Mouse (Mus musculus) neutrophil, adult 5-6 weeks (primary cell): ENCODE measurements around the gene Mov10l1. TPM values are rescaled to one million over a fixed set of nuclear protein-coding genes. Genes with fewer than 3 reads are reported as not detected.

Source experiments
- ATAC-seq: fragments of 151-379, 151-347 bp; 2 replicates; pipeline ENCODE4 v1.8.0; 2017; ENCODE audit warnings: mild to moderate bottlenecking, moderate TSS enrichment; ENCODE audit not compliant: insufficient number of reproducible peaks, poor library complexity, low FRiP score, severe bottlenecking; ENCODE audit errors: extremely low read depth
- total RNA-seq: library from RNA; stranded (forward); fragments of 200-1000 nt; gene quantifications from 2 replicates; pipeline ENCODE4 v1.2.3, GENCODE M21; 2017

The Mov10l1 gene
- total RNA-seq, 1 experiment from 2014 or later = not detected

- no peak for ATAC-seq
These were observed 86.7 kb downstream of the Mov10l1 start for GRCm38 (mm10) chr15:89069336-89069840.

DNA sequence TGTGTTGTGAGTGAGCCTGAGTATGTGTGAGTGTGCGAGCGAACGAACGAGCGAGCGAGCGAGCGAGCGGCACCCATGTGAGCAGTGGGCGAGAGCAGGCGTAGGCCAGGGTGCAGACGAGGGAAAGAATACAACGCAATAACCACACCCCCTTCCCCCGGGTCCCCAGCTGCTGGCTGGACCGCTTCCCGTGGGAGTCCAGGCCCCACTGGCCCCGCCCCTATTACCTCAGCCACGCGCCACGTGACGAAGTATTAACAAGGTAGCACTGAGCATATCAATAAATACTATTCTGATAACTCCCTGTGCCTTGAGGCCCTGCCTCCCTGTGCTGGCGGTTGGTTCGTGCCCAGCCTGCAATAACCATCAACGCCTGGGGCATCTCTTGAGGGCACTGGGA lies 87.9 kb downstream of the Mov10l1 start:
- no peak for ATAC-seq

DNA sequence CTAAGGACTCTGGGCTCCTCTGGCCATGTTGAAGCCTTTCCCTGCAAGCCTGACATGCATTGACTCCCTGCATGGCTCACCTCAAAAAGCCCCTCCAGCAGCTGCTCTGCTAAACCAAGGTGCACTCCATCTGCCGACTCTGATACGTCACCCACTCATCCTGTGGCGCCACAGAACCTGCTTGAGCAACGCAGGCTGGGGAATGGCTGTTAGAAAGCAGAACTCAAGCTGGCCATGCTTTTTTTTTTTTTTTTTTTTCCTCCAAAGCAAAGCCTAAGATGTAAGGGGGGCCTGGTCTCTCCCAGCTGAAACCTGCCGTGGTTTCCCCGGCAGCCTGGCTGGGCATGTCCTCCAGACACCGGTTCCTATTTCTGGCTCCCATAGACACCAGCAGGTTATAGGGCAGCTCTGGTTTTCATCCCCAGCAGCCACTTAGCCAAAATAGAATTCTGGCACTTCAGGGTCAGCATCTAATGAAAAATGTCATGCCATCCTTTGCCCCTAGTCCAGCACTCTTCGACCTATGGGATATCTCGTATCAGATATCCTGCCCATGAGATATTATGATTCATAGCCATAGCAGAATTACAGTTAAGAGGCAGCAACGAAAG lies 91.4 kb downstream of the Mov10l1 start:
- ATAC-seq = no peak

GRCm38 (mm10) chr15:89074613-89075477 lies 92.1 kb downstream of the Mov10l1 start, which contains the start of gene Trabd:
Trabd (plus strand) TSS chr15:89075124.
- no peak for ATAC-seq

GRCm38 (mm10) chr15:89075478-89076147 lies 92.9 kb downstream of the Mov10l1 start:
- peak; percentile 40 for ATAC-seq

DNA sequence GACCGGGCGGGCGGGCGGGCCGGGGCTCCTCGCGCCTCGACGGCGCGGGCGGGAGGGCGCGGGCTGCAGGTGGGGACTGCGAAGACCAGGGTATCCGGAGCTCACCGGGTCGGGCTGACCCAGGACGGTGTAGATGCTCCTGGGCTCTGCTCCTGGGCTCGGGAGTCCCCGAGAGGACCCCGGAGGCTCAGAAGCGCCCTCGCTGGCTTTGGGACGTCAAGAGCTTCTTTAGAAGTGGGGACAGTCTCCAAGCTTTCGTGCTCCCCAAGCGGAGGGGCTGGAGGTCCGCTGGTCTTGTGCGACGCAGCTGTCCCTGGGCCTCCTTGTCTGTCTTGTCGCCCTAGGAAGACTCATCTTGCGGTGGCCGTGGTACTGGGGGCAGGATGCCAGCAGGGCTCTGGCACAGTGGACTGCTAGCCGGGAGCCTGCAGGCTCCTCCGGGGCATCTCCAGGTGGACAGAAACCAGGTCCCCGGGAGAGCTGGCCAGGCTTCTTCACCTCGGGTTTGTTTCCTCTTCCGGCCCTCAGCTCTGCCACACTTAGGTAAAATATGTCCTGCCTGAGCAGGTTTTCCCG lies 93.5 kb downstream of the Mov10l1 start:
- no peak for ATAC-seq

DNA sequence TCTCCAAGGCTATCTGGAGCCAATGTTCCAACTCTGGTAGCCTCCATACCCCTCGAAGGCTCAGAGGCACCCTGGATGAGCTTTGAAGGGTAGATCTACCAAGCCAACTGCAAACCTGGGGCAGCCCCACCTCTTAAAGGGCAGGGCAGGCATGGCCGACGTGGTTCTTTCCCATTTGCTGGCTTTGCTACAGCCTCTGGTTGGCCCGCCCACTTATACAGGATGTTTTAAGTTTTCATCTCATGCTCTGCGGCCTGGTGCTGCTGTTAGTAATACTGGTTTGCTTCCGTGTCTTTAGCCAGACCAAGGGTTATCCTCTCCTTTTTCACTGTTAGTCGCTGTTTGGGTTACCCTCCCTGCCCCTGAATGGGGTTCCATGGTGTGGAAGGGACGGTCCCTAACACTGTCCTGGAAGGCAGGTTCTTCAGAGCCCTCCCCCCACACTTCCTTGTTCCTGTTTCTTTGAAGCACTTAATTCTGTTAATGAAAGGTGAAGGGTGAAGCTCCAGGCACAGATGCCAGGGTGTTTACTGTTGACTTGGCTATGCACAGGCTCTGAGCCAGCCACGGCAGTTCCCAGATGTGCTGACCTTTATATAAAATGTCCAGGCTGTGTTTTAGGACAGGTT lies 95.6 kb downstream of the Mov10l1 start:
- peak; percentile 70 for ATAC-seq

DNA sequence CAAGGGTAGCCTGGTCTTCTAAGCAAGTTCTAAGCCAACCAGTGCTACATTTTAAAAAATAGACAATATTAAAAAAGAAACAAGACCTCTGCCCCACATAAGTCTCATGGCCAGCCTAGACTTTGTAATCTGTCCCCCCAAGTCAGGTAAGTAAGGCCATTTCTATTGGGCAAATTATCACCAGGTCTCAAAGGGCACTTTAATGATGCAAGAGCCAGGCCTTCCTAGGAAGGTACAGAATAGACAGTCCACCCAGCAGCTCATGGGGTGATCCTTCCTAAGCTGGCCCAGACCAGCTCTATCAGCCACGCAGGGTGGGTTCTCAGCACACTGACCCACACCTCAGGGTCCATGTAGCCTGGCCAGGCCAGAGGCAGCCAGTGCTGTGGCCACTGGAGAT lies 101.2 kb downstream of the Mov10l1 start:
- ATAC-seq = no peak

GRCm38 (mm10) chr15:89084826-89085225 lies 102.1 kb downstream of the Mov10l1 start:
- ATAC-seq = no peak

GRCm38 (mm10) chr15:89088607-89089247 lies 106.0 kb downstream of the Mov10l1 start, which contains the start of gene Selenoo:
Selenoo (plus strand) TSS chr15:89089084.
- ATAC-seq = peak; percentile 79

- no peak for ATAC-seq
These were observed 106.7 kb downstream of the Mov10l1 start for GRCm38 (mm10) chr15:89089248-89090051.

GRCm38 (mm10) chr15:89090662-89091061 lies 108.0 kb downstream of the Mov10l1 start:
- no peak for ATAC-seq

- no peak for ATAC-seq
These were observed 109.5 kb downstream of the Mov10l1 start for GRCm38 (mm10) chr15:89092181-89092580.

- ATAC-seq = no peak
These were observed 114.7 kb downstream of the Mov10l1 start for GRCm38 (mm10) chr15:89097450-89097849.

GRCm38 (mm10) chr15:89098616-89099015 lies 115.9 kb downstream of the Mov10l1 start:
- no peak for ATAC-seq

DNA sequence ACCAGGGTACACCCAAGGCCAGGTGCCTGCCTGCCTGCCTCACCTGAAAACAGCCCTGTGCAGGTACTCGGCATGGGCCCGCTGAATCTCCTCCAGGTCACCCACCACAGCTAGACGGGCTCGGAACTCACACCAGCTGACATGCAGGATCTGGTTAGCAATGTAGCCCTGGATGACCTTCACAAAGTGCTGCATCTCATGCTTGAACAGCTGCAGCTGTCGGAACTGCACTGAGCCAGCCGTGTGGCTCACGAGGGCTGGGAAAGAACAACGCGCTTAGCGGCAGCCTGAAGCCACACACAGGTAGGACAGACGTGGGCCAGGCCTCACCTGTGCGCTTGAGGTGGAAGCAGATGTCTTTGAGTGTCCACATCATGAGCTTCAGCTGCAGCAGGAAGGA lies 118.1 kb downstream of the Mov10l1 start:
- no peak for ATAC-seq

GRCm38 (mm10) chr15:89102646-89103045 lies 119.9 kb downstream of the Mov10l1 start:
- no peak for ATAC-seq

DNA sequence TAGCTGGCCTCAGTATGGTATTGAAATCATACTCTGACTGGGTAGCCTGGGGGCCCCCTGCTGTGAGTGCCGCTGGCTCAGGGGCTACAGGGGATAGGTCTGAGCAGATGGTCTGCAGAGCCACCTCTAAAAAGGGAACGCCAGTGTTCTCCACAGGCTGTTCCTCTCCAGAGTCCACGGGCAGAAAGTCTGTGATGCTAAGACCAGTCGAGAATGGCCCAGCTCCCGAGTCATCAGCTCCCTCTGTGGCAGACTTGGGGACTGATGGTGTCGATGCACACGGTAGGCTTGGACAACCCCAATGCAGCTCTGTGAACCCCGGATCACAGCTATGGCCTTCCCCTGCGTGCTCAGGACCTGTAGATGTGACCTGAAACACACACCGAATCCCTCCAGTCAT lies 121.2 kb downstream of the Mov10l1 start:
- no peak for ATAC-seq
